Mouse (Mus musculus) adrenal gland, postnatal 36 days (tissue): Measurements from ENCODE around the gene Gm20924. TPM values are rescaled to one million over a fixed set of nuclear protein-coding genes. Genes with fewer than 3 reads are reported as not detected.
"Not testable (repeated sequence)": the region's sequence is repeated elsewhere in the genome, so short reads cannot be mapped to it uniquely, and the experiment has no call there.

Experiments used
- DNase-seq, 2 experiments: peaks; one replicate each; pipeline ENCODE4 v3.0.0; 2021; ENCODE audit warnings: mixed read lengths in 1 of 2
- long read RNA-seq, 2 experiments: library from polyadenylated mRNA; stranded (forward); transcript quantifications; one replicate each; pipeline ENCODE4 v2.0.0; 2021; ENCODE audit warnings: borderline sequencing depth in 2 of 2
- total RNA-seq, 2 experiments: library from RNA; stranded (reverse); gene quantifications; 2 replicates each; pipeline ENCODE4 v1.2.3; 2021

Gm20924 gene
- not detected for total RNA-seq
- long read RNA-seq, experiment 1: 0 reads
- long read RNA-seq, experiment 2: 0 reads

DNA sequence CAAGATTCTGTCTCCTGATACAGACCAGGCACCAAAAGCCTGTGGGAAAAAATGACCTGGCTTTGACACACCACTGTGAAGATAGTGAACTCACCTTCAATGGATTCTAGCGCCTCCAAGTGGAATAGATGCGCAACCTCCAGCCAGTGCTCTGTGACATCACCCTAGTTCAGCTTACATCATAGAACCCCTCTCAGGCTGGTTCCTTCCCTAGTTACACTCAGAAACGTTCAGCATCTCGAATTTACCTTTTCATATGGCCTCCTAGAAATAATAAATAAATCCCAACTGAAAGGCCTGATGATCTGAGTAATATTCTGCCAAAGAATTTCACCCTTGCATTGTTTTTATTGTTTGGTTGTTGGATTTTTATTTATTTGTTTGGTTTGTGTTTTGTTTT is at the start of gene Gm20924:
Gene Gm20924 (minus strand): TSS at position 101 of the 400 bp plus-strand sequence.
- not testable (repeated sequence) for DNase-seq

Other genes starting within 250 kb of the Gm20924 start
- not detected for gene Gm20736, start 170.2 kb upstream of the Gm20924 start, total RNA-seq